Mouse (Mus musculus) kidney, postnatal 10 days (tissue): Measurements from ENCODE around the gene Rab11b.
"Not testable (repeated sequence)": the region's sequence is repeated elsewhere in the genome, so short reads cannot be mapped to it uniquely, and the experiment has no call there.

ENCODE experiments used
- DNase-seq: peaks from one replicate; pipeline ENCODE4 v3.0.0; 2021; ENCODE audit warnings: mixed read lengths

The Rab11b gene

GRCm38 (mm10) chr17:33771617-33772016 lies 11.3 kb upstream of the Rab11b start:
- DNase-seq: no peak

GRCm38 (mm10) chr17:33766389-33766788 lies 6.1 kb upstream of the Rab11b start:
- no peak for DNase-seq

- DNase-seq: peak; percentile 99
Measured at GRCm38 (mm10) chr17:33759767-33760254, 519 bp downstream of the Rab11b start.

- DNase-seq: peak; percentile 57
Measured at GRCm38 (mm10) chr17:33757231-33757630, 3.1 kb downstream of the Rab11b start.

GRCm38 (mm10) chr17:33756108-33756790 lies 4.1 kb downstream of the Rab11b start:
- DNase-seq: no peak

GRCm38 (mm10) chr17:33755418-33756107 lies 4.8 kb downstream of the Rab11b start:
- peak; percentile 34 for DNase-seq

- no peak for DNase-seq
Measured at GRCm38 (mm10) chr17:33754656-33755055, 5.7 kb downstream of the Rab11b start.

- no peak for DNase-seq
Measured at GRCm38 (mm10) chr17:33752297-33752696, 8.0 kb downstream of the Rab11b start.

- no peak for DNase-seq
Measured at GRCm38 (mm10) chr17:33751181-33751580, 9.1 kb downstream of the Rab11b start.

GRCm38 (mm10) chr17:33749451-33749850 lies 10.9 kb downstream of the Rab11b start:
- no peak for DNase-seq

GRCm38 (mm10) chr17:33746011-33746410 lies 14.3 kb downstream of the Rab11b start:
- peak; percentile 45 for DNase-seq

GRCm38 (mm10) chr17:33744686-33745384 lies 15.5 kb downstream of the Rab11b start:
- DNase-seq: no peak

- no peak for DNase-seq
Measured at GRCm38 (mm10) chr17:33742420-33742819, 17.9 kb downstream of the Rab11b start.

- not testable (repeated sequence) for DNase-seq
Measured at GRCm38 (mm10) chr17:33733526-33733925, 26.8 kb downstream of the Rab11b start.

- DNase-seq: not testable (repeated sequence)
Measured at GRCm38 (mm10) chr17:33732556-33733083, 27.7 kb downstream of the Rab11b start.

GRCm38 (mm10) chr17:33729215-33729614 lies 31.1 kb downstream of the Rab11b start:
- DNase-seq: peak; percentile 34

GRCm38 (mm10) chr17:33728396-33728795 lies 31.9 kb downstream of the Rab11b start:
- no peak for DNase-seq

- no peak for DNase-seq
Measured at GRCm38 (mm10) chr17:33719736-33720378, 40.5 kb downstream of the Rab11b start.

- no peak for DNase-seq
Measured at GRCm38 (mm10) chr17:33718944-33719725, 41.2 kb downstream of the Rab11b start.

- peak; percentile 99 for DNase-seq
Measured at GRCm38 (mm10) chr17:33718384-33718881, 41.9 kb downstream of the Rab11b start, which contains the start of gene March2. TSS of gene March2 (minus strand) at chr17:33718670.

GRCm38 (mm10) chr17:33717982-33718381 lies 42.3 kb downstream of the Rab11b start:
- DNase-seq: no peak

GRCm38 (mm10) chr17:33717246-33717645 lies 43.1 kb downstream of the Rab11b start:
- no peak for DNase-seq
